Mouse (Mus musculus) thymus, adult 2 months (tissue): ENCODE measurements around the gene Spic. TPM values are rescaled to one million over a fixed set of nuclear protein-coding genes. Genes with fewer than 3 reads are reported as not detected.
"Not testable (repeated sequence)": the region's sequence is repeated elsewhere in the genome, so short reads cannot be mapped to it uniquely, and the experiment has no call there.

Experiments used
- DNase-seq: peaks from one replicate; pipeline ENCODE4 v3.0.0; 2021
- H3K27ac ChIP-seq: fragments of 200-500 bp; 2 replicates; pipeline ENCODE4 v1.5.1; 2012; ENCODE audit warnings: low read length, control low read depth; ENCODE audit not compliant: control insufficient read depth, insufficient read depth
- H3K27me3 ChIP-seq: fragments of 200-500 bp; 2 replicates; pipeline ENCODE4 v1.6.1; 2012; ENCODE audit warnings: mild to moderate bottlenecking, low read length, moderate library complexity, mixed read lengths; ENCODE audit not compliant: control insufficient read depth, insufficient read depth
- H3K36me3 ChIP-seq: fragments of 200-500 bp; 2 replicates; pipeline ENCODE4 v1.6.1; 2012; ENCODE audit warnings: mild to moderate bottlenecking, low read length, moderate library complexity; ENCODE audit not compliant: control insufficient read depth, insufficient read depth
- H3K4me1 ChIP-seq: fragments of 200-500 bp; replicated peaks from 2 replicates; pipeline ENCODE4 v1.6.1; 2012; ENCODE audit warnings: low read length; ENCODE audit not compliant: control insufficient read depth, insufficient read depth
- H3K4me3 ChIP-seq: fragments of 200-500 bp; 2 replicates; pipeline ENCODE4 v1.5.1; 2012; ENCODE audit warnings: mild to moderate bottlenecking, low read length, control low read depth, moderate library complexity; ENCODE audit not compliant: control insufficient read depth, insufficient read depth
- CTCF ChIP-seq: fragments of 200-500 bp; IDR thresholded peaks from 2 replicates; pipeline ENCODE4 v1.5.1; 2012; ENCODE audit warnings: mild to moderate bottlenecking, control low read depth, low read length, moderate library complexity, borderline replicate concordance; ENCODE audit not compliant: control insufficient read depth, poor library complexity, insufficient read depth; ENCODE audit errors: extremely low read depth
- POLR2A ChIP-seq: fragments of 200-500 bp; IDR thresholded peaks from 2 replicates; pipeline ENCODE4 v1.6.1; 2012; ENCODE audit warnings: mild to moderate bottlenecking, low read length, control low read depth, moderate library complexity; ENCODE audit not compliant: control insufficient read depth, poor library complexity, insufficient read depth; ENCODE audit errors: extremely low read depth
- WGBS: fragments of 180-500 bp; shearing (Covaris S2); methylation state at CpG from one replicate; pipeline ENCODE4 v1.1.7; 2018; 5-methylcytosine and 5-hydroxymethylcytosine counted together
- polyA plus RNA-seq: library from polyadenylated mRNA; depleted of rRNA; stranded (reverse); fragments of >200 nt; gene quantifications from 2 replicates; pipeline ENCODE4 v1.2.3, GENCODE M21; 2012

Gene Spic
- polyA plus RNA-seq, 1 experiment, result 2.4 TPM

DNA sequence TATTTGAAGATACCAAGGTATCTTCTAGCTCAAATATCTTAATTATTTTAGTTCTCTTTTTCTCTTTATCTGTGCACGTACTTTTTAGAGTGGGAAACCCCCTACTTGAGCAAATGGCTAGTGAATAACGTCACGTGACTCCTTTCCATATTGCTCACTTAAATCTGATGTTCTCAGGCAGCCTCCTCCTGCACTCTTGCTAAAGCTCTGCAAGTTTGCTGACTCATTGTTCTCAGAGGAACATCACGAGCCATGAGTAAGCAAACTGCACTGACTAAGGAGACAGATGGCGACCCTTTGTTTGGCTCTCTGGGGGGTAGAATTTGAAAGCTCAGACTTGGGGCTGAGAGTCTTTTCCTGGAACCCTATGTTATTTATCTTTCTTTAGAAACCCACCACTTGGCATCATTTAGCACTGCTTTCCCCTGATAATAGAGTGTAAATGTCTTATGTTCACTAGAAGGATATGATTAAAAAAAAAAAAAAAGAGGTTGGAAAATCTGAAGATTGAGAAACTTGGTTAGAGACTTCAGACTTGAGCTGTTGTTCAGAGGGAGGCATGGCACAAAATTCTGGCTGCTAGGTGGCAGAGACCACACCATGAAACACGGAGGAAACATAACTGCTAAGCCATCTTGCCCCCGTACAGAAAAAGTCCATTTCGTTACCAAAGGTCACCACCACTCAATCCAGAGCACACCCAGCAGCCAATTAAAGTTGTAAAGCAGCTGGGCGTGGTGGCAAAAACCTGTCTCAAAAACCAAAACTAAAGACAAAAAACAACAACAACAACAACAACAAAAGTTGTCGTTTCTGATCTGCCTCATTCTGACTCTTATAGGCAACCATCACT lies 24.1 kb upstream of the Spic start:
- TF ChIP-seq CTCF (no peak), POLR2A (no peak)
- Histone ChIP-seq H3K4me3 (no peak overlapping the region), H3K4me1 (no peaks in the 10 kb centered on the region), H3K36me3 (no peaks in the 10 kb centered on the region), H3K27ac (no peak overlapping the region), H3K27me3 (no peaks in the 10 kb centered on the region)
- 41% methylated on average over 10 of the region's 10 CpGs for WGBS
- no peak for DNase-seq

DNA sequence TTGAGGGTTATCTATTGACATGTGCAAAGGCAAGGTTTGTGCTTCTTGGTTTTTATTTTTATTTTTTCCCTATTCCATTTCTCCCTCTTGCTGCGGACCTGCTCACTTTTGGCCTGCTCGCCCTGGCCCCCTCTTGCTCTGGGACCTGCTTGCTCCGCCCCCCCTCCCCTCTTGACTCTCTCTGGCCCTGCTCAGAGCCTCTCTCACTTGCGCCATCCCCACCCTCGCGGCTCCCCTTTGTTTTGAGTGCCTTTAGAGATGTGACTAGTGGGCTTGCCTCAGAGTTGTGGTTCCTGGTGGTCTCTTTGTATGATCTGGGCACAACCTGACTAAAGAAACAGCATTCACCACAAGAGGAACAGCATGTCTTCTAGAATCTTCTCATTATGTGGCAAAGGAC lies 16.1 kb upstream of the Spic start:
- Histone ChIP-seq H3K27me3 (no peaks in the 10 kb centered on the region), H3K4me3 (no peak overlapping the region), H3K36me3 (no peaks in the 10 kb centered on the region), H3K27ac (no peak overlapping the region), H3K4me1 (no peaks in the 10 kb centered on the region)
- TF ChIP-seq CTCF (no peak), POLR2A (no peak)
- 89% methylated on average over 6 of the region's 6 CpGs for WGBS
- no peak for DNase-seq

DNA sequence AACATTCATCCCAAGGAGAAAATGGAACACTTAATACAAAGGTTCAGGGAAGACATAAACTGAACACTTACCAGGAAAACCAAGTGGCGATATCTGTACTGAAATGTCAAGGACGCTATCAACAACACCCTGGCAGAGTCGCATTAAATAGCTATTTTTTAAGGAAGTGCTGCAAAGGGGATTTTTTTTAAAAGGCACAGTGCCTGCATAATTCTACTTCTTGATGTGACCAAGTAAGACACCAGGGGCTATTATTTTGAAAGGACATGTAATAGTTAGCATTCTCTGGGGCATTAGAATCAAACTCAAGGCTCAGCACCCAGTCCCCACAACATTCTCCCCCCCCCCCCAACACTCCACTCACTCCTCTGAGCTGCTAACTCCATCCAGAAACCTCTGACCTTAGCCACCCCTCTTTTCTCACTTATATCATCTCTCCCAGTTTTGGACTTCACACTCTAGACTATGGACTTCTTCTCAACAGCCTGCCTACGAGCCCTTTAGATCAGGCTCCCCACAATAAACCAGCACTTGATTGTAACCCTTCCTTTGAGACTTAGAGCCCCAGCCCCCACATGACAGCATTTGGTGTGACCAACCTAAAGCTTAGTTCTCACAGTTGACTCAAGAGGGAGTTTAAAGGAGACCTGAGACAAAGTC lies 1.8 kb downstream of the Spic start:
- no peaks in the 10 kb centered on the region for H3K36me3 ChIP-seq
- no peak for TF ChIP-seq POLR2A
- TF ChIP-seq CTCF, result no peak
- no peaks in the 10 kb centered on the region for H3K27me3 ChIP-seq
- H3K4me1 ChIP-seq, result no peaks in the 10 kb centered on the region
- WGBS, result 32% methylated on average over 4 of the region's 4 CpGs
- no peak for DNase-seq
- H3K27ac ChIP-seq, result no peak overlapping the region
- H3K4me3 ChIP-seq, result no peak overlapping the region

DNA sequence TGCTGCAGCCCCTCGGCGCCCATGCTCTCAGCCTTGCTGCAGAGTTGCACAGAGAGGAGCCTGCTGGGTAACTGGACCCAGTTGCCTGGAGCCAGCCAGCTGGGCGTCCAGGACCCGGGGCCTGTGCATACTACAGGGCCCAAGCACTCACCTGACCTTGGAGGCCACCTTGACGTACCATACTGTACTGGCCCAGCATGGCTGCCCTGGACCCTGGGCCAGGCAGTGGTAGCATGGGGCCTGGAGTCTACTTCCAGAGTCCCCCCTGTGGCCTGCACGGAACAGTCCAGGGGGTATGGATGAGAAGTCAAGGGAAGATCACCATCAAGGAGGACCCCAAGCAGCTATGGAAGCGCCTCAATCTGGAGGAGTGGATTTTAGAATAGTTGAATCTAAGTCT lies 12.0 kb downstream of the Spic start:
- no peaks in the 10 kb centered on the region for H3K27me3 ChIP-seq
- H3K4me1 ChIP-seq, result no peaks in the 10 kb centered on the region
- no peak for DNase-seq
- TF ChIP-seq POLR2A (no peak), CTCF (no peak)
- H3K36me3 ChIP-seq, result no peaks in the 10 kb centered on the region
- H3K4me3 ChIP-seq, result no peak overlapping the region
- 97% methylated on average over 7 of the region's 7 CpGs for WGBS
- no peak overlapping the region for H3K27ac ChIP-seq

DNA sequence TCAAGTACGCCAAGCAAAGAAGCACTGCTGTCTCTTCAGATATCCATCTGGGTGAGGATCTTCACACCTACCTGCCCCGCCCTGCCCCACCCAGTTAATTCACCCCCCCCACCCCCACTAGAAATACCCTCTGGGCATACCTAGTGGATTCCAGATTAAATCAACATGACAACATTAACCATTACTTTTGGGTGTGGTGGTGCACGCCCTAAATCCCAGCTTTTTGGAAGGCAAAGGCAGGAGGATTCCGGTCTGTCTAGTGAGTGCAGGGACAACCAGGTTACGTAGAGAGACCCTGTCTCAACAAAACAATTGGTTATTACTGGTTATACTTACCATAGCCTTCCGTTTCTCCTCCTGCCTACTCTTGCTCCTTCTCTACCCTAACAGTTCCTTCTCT lies 12.7 kb downstream of the Spic start:
- no peak for DNase-seq
- WGBS, result 99% methylated on average over 6 of the region's 6 CpGs
- Histone ChIP-seq H3K36me3 (no peaks in the 10 kb centered on the region), H3K27ac (no peak overlapping the region), H3K4me1 (no peaks in the 10 kb centered on the region), H3K4me3 (no peak overlapping the region), H3K27me3 (no peaks in the 10 kb centered on the region)
- no peak for TF ChIP-seq POLR2A
- TF ChIP-seq CTCF, result no peak

DNA sequence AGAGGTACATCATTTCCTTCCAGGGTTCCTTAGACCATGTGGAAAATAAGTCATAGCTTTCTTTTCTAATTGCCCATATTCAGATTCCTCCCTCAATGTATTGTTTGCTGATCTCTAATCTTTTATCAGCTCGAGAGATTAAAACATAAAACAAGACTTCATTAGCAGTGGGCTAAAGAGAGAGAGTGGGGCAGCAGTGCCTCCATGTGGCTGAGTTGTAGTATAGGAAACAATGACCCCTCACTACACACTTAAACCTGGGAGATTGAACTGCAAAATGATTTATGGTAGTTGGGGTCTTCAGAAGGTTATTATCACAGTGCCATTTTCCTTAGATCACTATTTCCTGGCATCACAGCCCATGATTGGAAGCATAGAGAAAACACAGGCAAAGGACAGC lies 15.1 kb downstream of the Spic start:
- no peaks in the 10 kb centered on the region for H3K4me1 ChIP-seq
- 19% methylated on average over 1 of the region's 1 CpGs for WGBS
- no peaks in the 10 kb centered on the region for H3K27me3 ChIP-seq
- no peaks in the 10 kb centered on the region for H3K36me3 ChIP-seq
- no peak overlapping the region for H3K4me3 ChIP-seq
- DNase-seq, result no peak
- H3K27ac ChIP-seq, result no peak overlapping the region
- TF ChIP-seq POLR2A, result no peak
- TF ChIP-seq CTCF, result no peak

DNA sequence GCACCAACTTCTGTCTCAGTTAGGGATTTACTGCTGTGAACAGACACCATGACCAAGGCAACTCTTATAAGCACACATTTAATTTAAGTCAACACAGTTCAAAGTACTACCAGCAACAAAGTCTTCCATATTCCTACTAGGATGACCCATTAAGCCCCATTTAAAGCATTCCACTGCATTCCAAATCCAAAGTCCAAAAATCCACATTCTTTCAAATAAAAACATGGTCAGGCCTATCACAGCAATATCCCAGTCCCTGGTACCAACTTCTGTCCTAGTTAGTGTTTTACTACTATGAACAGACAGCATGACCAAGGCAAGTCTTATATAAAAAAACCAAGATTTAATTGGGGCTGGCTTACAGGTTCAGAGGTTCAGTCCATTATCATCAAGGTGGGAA lies 21.0 kb downstream of the Spic start:
- not testable (repeated sequence) for H3K27me3 ChIP-seq, H3K4me1 ChIP-seq, DNase-seq, H3K4me3 ChIP-seq, H3K27ac ChIP-seq, H3K36me3 ChIP-seq
